Mouse (Mus musculus): Measurements from ENCODE around the gene S100b. TPM values are rescaled to one million over a fixed set of nuclear protein-coding genes. Genes with fewer than 3 reads are reported as not detected.
A peak's percentile ranks its signal among the peaks of the same experiment; 100 is the strongest.

Gene S100b
- polyA plus RNA-seq, 1 experiment from 2014 or later, result 2.1 TPM

MicroRNAs within 50 kb of the gene (microRNA counts, 519-probe panel; counts per million panel counts)
- 3,882 counts per million, percentile 39 among the panel's probes with 10 or more counts for microRNA mmu-miR-678

Small RNA genes within 50 kb of the gene (microRNA-seq; reads per million reads assigned to microRNA genes)
- gene Mir678, result not detected

Other genes starting within 250 kb of the S100b start
- 14.6 and 16.4 TPM in 2 replicates for gene Zfp280b, start 221.2 kb upstream of the S100b start, polyA plus RNA-seq (2014; fragmentation: Nextera tagmentation; extraction: Ambion mirVana)
- gene Slc5a4b, start 142.9 kb upstream of the S100b start, polyA plus RNA-seq (2014; fragmentation: Nextera tagmentation; extraction: Ambion mirVana), result 0.08 TPM in 1 of 2 replicates, not detected in the other
- gene Slc5a4a, start 106.4 kb upstream of the S100b start, polyA plus RNA-seq (2014; fragmentation: Nextera tagmentation; extraction: Ambion mirVana), result 0.09 TPM in 1 of 2 replicates, not detected in the other
- 279 and 325 TPM in 2 replicates for gene Prmt2, start 16.0 kb upstream of the S100b start, polyA plus RNA-seq (2014; fragmentation: Nextera tagmentation; extraction: Ambion mirVana)
- 11.9 and 17.9 TPM in 2 replicates for gene Dip2a, start 91.4 kb downstream of the S100b start, polyA plus RNA-seq (2014; fragmentation: Nextera tagmentation; extraction: Ambion mirVana)
- not detected in 2 replicates for gene AC141477.1, start 186.6 kb downstream of the S100b start, polyA plus RNA-seq (2014; fragmentation: Nextera tagmentation; extraction: Ambion mirVana)
- gene Pcnt, start 188.9 kb downstream of the S100b start, polyA plus RNA-seq (2014; fragmentation: Nextera tagmentation; extraction: Ambion mirVana), result 6.9 and 8.2 TPM in 2 replicates
- not detected in 2 replicates for gene 2610028H24Rik, start 195.2 kb downstream of the S100b start, polyA plus RNA-seq (2014; fragmentation: Nextera tagmentation; extraction: Ambion mirVana)
- 67.8 and 75.8 TPM in 2 replicates for gene Mcm3ap, start 215.1 kb downstream of the S100b start, polyA plus RNA-seq (2014; fragmentation: Nextera tagmentation; extraction: Ambion mirVana)
- 5.1 and 5.2 TPM in 2 replicates for gene Ybey, start 215.3 kb downstream of the S100b start, polyA plus RNA-seq (2014; fragmentation: Nextera tagmentation; extraction: Ambion mirVana)